Mouse (Mus musculus) small intestine, adult 2 months (tissue): ENCODE measurements at regions not wholly inside any gene's neighbourhood (a gene's known extent, or its start where the extent isn't known, plus 50 kb on each side); places are given as distances from the start of the nearest gene placed in this dataset.

Source experiments
- CTCF ChIP-seq: fragments of 200-500 bp; IDR thresholded peaks from 2 replicates; pipeline ENCODE4 v1.5.1; 2012; ENCODE audit warnings: low read depth, mild to moderate bottlenecking, control low read depth, inconsistent platforms, low read length, moderate library complexity, mixed read lengths; ENCODE audit not compliant: insufficient replicate concordance, insufficient read length; ENCODE audit errors: extremely low read depth
- POLR2A ChIP-seq: fragments of 200-500 bp; IDR thresholded peaks from 2 replicates; pipeline ENCODE4 v1.6.1; 2012; ENCODE audit warnings: low read depth, mild to moderate bottlenecking, control low read depth, inconsistent platforms, low read length, moderate library complexity

- TF ChIP-seq CTCF: no peak
- no peak for TF ChIP-seq POLR2A
Measured at GRCm38 (mm10) chr6:100387042-100387441, 99.8 kb upstream of the Rybp start.
